Mouse (Mus musculus) bone marrow, adult 2 months (tissue): ENCODE data around the gene Nptn.

Experiments used
- CTCF ChIP-seq: fragments of 200-500 bp; IDR thresholded peaks from 2 replicates; pipeline ENCODE4 v1.5.1; 2011; ENCODE audit warnings: low read length, control low read depth; ENCODE audit not compliant: control insufficient read depth, insufficient read depth
- POLR2A ChIP-seq: fragments of 200-500 bp; IDR thresholded peaks from 2 replicates; pipeline ENCODE4 v1.6.1; 2011; ENCODE audit warnings: low read depth, mild to moderate bottlenecking, control low read depth, low read length, borderline replicate concordance; ENCODE audit not compliant: control insufficient read depth

DNA sequence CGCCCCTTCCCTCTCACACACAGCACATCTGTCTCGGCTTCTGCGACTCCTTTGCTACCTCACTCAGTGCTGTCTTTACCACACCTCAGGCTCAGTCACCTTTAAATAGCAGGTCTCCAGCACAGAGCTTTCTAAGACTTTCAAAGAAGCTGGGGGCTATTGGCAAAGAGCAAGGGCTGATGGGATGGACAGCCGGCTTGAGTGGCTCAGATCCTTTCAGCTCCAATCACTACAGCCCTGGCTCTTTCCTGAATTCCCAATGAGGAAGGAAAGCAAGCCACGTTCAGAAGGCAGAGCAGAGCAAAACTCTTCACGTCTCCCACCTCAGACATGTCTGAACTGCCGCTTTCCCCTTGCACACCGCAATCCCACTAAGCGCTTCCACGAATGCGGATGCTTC lies 92.7 kb downstream of the Nptn start:
- TF ChIP-seq CTCF: no peak
- TF ChIP-seq POLR2A: no peak
